Mouse (Mus musculus) CH12.LX (cell line): ENCODE results near the gene Zfhx3.

Experiments
- CHD2 ChIP-seq: IDR thresholded peaks from 2 replicates; pipeline ENCODE4 v1.6.1; 2011; ENCODE audit warnings: low read length, improper control_type of control experiment
- CTCF ChIP-seq, 2 experiments: IDR thresholded peaks in 1 of 2; conservative IDR thresholded peaks in 1 of 2; 2 replicates each; pipeline ENCODE4 v1.5.1; 2011 to 2012; ENCODE audit warnings: low read depth in 2 of 2, low read length in 2 of 2, improper control_type of control experiment in 1 of 2, inconsistent platforms in 1 of 2, mild to moderate bottlenecking in 1 of 2, moderate library complexity in 1 of 2
- KAT2A ChIP-seq: IDR thresholded peaks from 2 replicates; pipeline ENCODE4 v1.6.1; 2012; ENCODE audit warnings: low read length, improper control_type of control experiment, inconsistent platforms; ENCODE audit not compliant: insufficient replicate concordance
- MEF2A ChIP-seq: IDR thresholded peaks from 2 replicates; pipeline ENCODE4 v1.6.1; 2014; ENCODE audit warnings: low read depth, mild to moderate bottlenecking, inconsistent platforms, low read length, improper control_type of control experiment, borderline replicate concordance
- MXI1 ChIP-seq: IDR thresholded peaks from 2 replicates; pipeline ENCODE4 v1.6.1; 2011; ENCODE audit warnings: mild to moderate bottlenecking, low read depth, low read length, improper control_type of control experiment
- POLR2A ChIP-seq: IDR thresholded peaks from 2 replicates; pipeline ENCODE4 v1.6.1; 2011; ENCODE audit warnings: low read depth, mild to moderate bottlenecking, improper control_type of control experiment, low read length
- USF1 ChIP-seq: IDR thresholded peaks from 2 replicates; pipeline ENCODE4 v1.6.1; 2014; ENCODE audit warnings: low read depth, mild to moderate bottlenecking, inconsistent platforms, low read length, improper control_type of control experiment
- ZKSCAN1 ChIP-seq: IDR thresholded peaks from 2 replicates; pipeline ENCODE4 v1.6.1; 2012; ENCODE audit warnings: low read depth, inconsistent platforms, low read length, improper control_type of control experiment, borderline replicate concordance

DNA sequence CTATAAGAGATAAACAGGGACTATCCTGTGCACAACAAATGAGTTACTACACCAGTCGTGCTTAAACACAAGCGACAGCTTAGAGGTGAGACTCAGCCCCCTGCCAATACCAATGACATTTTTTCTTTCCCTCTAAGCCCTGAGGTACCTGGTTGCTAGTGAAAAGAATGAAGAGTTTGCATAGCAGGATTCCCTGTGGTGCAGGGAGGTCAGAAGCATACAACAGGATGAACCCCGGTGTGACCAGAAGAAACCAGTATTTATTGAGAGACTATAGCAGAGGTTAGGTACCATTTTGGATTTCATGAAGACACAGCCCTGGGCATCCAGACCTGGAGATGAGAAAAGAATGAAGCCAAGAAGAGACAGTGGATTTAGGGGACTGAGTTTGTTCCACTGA is 498.0 kb downstream of the Zfhx3 start:
- TF ChIP-seq KAT2A: no peak
- TF ChIP-seq MXI1: no peak
- no peak for TF ChIP-seq CTCF (conservative IDR thresholded peaks at IDR 0.05 in 1 of 2, IDR thresholded peaks at IDR 0.05 in 1 of 2; ENCODE audit: low read depth in 2 of 2, low read length in 2 of 2)
- no peak for TF ChIP-seq POLR2A
- no peak for TF ChIP-seq ZKSCAN1
- no peak for TF ChIP-seq USF1
- TF ChIP-seq CHD2: no peak
- TF ChIP-seq MEF2A: no peak
